Mouse (Mus musculus): ENCODE results near the gene Vpreb3. TPM values are rescaled to one million over a fixed set of nuclear protein-coding genes. Genes with fewer than 3 reads are reported as not detected.
"Not testable (repeated sequence)": the region's sequence is repeated elsewhere in the genome, so short reads cannot be mapped to it uniquely, and the experiment has no call there.

Vpreb3 gene
- total and polyA plus RNA-seq, 3 experiments = not detected

DNA sequence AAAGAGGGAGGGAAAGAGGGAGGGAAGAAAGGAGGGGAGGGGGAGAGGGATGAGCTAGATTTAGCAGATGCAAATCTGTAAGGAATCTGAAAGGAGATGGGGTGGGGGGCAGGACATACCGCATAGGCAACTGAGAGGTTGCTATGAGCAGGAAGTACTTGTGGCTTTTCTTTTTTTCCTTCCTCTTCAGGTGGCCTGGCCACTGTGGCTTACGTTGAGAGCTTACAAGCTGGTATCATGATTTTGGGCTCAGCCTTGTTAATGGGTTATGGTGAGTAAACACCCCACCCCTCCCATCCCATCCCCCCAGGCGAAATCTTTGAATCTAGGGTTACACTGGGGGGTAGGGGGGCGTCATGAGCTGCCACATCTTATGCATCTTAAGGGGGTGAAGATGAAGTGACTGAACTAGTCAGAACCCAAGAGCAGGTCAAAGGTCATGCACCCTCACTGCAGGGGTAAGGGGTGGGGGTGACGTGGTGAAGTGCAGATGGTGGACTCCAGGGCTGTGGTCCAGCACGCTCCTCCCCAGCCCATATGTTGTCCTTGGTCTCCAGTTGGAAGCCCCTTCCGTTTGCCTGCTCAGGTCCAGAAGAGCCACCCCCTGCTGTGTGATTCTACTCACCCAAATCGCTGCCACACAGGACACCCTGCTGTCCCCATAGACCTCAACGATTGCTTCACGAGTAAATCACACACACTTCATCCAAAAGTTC, 35.4 kb downstream of the Vpreb3 start:
- Histone ChIP-seq H3K27me3 (ENCODE audit: insufficient read depth, low read length) (no peaks in the 10 kb centered on the region), H3K36me3 (replicated peaks) (no peaks in the 10 kb centered on the region), H3K4me1 (ENCODE audit: insufficient read depth, low read depth, low read length) (no peaks in the 10 kb centered on the region), H3K4me3 (ENCODE audit: low read depth, low read length) (no peak overlapping the region), H3K9me3 (replicated peaks) (no peaks in the 10 kb centered on the region)
- no peak for ATAC-seq (ENCODE audit: extremely low read depth, insufficient number of reproducible peaks, low FRiP score, poor library complexity, severe bottlenecking)
- no peak for DNase-seq (ENCODE audit: low spot score)
- TF ChIP-seq CTCF (IDR thresholded peaks at IDR 0.05; ENCODE audit: low read depth, low read length) (no peak), GATA2 (IDR thresholded peaks at IDR 0.05; ENCODE audit: borderline replicate concordance, low read depth, low read length) (no peak), TAL1 (conservative IDR thresholded peaks at IDR 0.05; ENCODE audit: low read depth, low read length) (no peak), GATA1 (IDR thresholded peaks at IDR 0.05; ENCODE audit: borderline replicate concordance, low read length) (no peak), POLR2AphosphoS5 (IDR thresholded peaks at IDR 0.05; ENCODE audit: insufficient replicate concordance, low read depth, low read length) (no peak)

DNA sequence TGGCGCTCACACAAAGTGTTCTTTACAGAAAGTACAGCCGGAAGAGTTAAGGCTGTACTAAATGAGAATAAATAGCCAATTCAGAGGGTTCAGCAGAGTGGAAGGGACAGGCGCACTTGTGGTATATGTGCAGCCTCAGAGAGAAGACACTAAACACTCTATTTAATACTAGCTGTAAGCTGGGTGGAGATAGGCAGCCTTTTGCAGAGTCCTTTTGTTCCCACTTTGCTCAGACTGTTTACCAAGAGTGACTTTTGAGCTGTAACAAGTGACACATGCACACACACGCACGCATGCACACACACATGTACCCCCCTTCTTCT, 35.9 kb downstream of the Vpreb3 start:
- DNase-seq (ENCODE audit: low spot score) (no peak), ATAC-seq (ENCODE audit: extremely low read depth, insufficient number of reproducible peaks, low FRiP score, poor library complexity, severe bottlenecking) (no peak)
- no peak for TF ChIP-seq CTCF (IDR thresholded peaks at IDR 0.05; ENCODE audit: low read depth, low read length)
- no peaks in the 10 kb centered on the region for H3K36me3 ChIP-seq (replicated peaks)
- H3K9me3 ChIP-seq (replicated peaks) = no peaks in the 10 kb centered on the region
- H3K4me1 ChIP-seq (ENCODE audit: insufficient read depth, low read depth, low read length) = no peaks in the 10 kb centered on the region
- H3K27me3 ChIP-seq (ENCODE audit: insufficient read depth, low read length) = no peaks in the 10 kb centered on the region
- no peak overlapping the region for H3K4me3 ChIP-seq (ENCODE audit: low read depth, low read length)

DNA sequence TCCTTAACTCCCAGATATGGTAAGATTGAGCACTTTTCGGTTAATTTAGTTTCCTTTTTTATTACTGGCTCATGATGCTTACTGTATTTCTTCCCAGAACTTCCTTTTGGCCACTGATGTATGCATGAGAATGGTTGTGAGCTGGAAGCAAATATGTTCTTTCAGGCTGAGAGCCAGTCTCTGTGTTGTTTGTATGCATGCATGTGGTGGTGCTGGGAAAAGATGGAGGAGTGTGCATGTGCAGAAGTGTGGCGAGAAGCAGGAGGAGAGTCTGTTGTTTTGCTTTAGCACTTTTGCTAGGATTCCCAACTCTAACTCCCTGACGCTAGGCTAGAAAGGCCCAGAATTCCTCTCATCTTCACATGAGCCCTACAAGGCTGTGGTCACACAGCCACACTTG, 36.6 kb downstream of the Vpreb3 start:
- no peaks in the 10 kb centered on the region for H3K36me3 ChIP-seq (replicated peaks)
- TF ChIP-seq CTCF (IDR thresholded peaks at IDR 0.05; ENCODE audit: low read depth, low read length) = no peak
- no peak for TF ChIP-seq TAL1 (conservative IDR thresholded peaks at IDR 0.05; ENCODE audit: low read depth, low read length)
- TF ChIP-seq POLR2AphosphoS5 (IDR thresholded peaks at IDR 0.05; ENCODE audit: insufficient replicate concordance, low read depth, low read length) = no peak
- no peak for TF ChIP-seq GATA2 (IDR thresholded peaks at IDR 0.05; ENCODE audit: borderline replicate concordance, low read depth, low read length)
- no peak for TF ChIP-seq GATA1 (IDR thresholded peaks at IDR 0.05; ENCODE audit: borderline replicate concordance, low read length)
- ATAC-seq (ENCODE audit: extremely low read depth, insufficient number of reproducible peaks, low FRiP score, poor library complexity, severe bottlenecking) (no peak), DNase-seq (ENCODE audit: low spot score) (no peak)
- H3K27me3 ChIP-seq (ENCODE audit: insufficient read depth, low read length) = no peaks in the 10 kb centered on the region
- no peaks in the 10 kb centered on the region for H3K9me3 ChIP-seq (replicated peaks)
- H3K4me3 ChIP-seq (ENCODE audit: low read depth, low read length) = no peak overlapping the region
- H3K4me1 ChIP-seq (ENCODE audit: insufficient read depth, low read depth, low read length) = no peaks in the 10 kb centered on the region

DNA sequence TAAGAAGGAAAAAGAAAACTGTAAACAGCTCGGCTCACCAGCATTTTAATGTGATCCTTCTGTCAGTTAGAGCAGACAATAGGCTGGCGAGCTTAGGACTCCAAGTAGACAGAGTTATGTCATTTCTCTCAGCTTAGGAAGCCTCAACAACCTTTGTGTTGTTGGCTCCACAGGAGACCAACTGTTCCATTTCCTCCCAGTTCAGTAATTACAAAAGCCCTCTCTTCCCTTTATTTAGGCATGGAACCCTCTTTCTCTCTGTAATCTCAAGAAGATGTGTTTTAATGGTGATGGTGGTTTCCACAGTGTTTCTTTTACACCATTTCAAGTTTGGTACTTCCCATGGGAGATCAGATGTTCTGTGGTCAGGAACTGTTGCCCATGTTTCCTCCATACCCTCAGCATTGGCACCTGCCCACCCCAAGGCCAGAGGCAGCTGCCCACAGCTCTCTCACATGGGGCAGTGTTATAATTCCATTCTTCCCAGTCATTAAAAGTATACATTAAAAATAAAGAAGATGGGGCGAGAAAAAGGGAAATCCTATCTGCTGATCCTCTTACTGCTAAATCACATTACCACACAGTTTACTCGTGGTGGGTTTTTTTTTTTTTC, 47.7 kb downstream of the Vpreb3 start:
- no peak for ATAC-seq (ENCODE audit: extremely low read depth, insufficient number of reproducible peaks, low FRiP score, poor library complexity, severe bottlenecking)
- Histone ChIP-seq H3K4me1 (ENCODE audit: insufficient read depth, low read depth, low read length) (no peaks in the 10 kb centered on the region), H3K4me3 (ENCODE audit: low read depth, low read length) (no peak overlapping the region), H3K36me3 (replicated peaks) (no peaks in the 10 kb centered on the region), H3K27me3 (ENCODE audit: insufficient read depth, low read length) (peaks cover 31% of the 10 kb centered on the region), H3K9me3 (replicated peaks) (no peaks in the 10 kb centered on the region)
- no peak for DNase-seq (ENCODE audit: low spot score)
- TF ChIP-seq GATA1 (IDR thresholded peaks at IDR 0.05; ENCODE audit: borderline replicate concordance, low read length) (no peak), CTCF (IDR thresholded peaks at IDR 0.05; ENCODE audit: low read depth, low read length) (no peak), GATA2 (IDR thresholded peaks at IDR 0.05; ENCODE audit: borderline replicate concordance, low read depth, low read length) (no peak), TAL1 (conservative IDR thresholded peaks at IDR 0.05; ENCODE audit: low read depth, low read length) (no peak), POLR2AphosphoS5 (IDR thresholded peaks at IDR 0.05; ENCODE audit: insufficient replicate concordance, low read depth, low read length) (no peak)

DNA sequence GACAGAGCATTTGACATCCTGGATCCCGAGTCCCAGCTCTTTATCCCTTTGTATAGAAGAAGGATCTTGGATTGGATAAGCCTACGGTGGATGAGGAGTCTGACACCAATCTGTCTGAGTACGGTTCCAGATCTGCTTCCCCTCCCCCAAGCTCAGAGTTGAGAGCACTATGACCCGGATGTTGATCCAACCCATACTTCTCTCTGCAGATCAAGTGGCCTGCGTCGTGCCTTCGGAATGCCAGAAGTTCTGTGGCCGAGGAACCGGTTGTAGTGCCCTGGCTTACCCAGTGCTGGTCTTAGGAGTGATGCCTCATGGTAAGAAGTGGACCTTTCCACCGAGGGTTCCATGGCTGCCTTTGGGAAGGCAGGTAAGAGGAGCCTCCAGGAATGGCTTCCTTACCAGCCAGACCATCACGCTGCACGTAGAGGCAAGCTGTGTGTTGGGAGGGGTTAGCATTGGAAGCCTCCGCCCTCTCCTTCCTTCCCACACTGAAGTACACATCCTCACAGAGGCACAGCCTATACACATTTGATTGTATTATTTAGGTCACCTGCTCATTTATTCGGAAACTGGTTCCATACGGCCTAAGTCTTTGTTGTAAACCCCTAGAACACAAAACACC, 50.9 kb downstream of the Vpreb3 start:
- no peaks in the 10 kb centered on the region for H3K36me3 ChIP-seq (replicated peaks)
- DNase-seq (ENCODE audit: low spot score) = no peak
- ATAC-seq (ENCODE audit: extremely low read depth, insufficient number of reproducible peaks, low FRiP score, poor library complexity, severe bottlenecking) = no peak
- H3K4me1 ChIP-seq (ENCODE audit: insufficient read depth, low read depth, low read length) = no peaks in the 10 kb centered on the region
- TF ChIP-seq CTCF (IDR thresholded peaks at IDR 0.05; ENCODE audit: low read depth, low read length) (no peak), TAL1 (conservative IDR thresholded peaks at IDR 0.05; ENCODE audit: low read depth, low read length) (no peak), GATA2 (IDR thresholded peaks at IDR 0.05; ENCODE audit: borderline replicate concordance, low read depth, low read length) (no peak), GATA1 (IDR thresholded peaks at IDR 0.05; ENCODE audit: borderline replicate concordance, low read length) (no peak), POLR2AphosphoS5 (IDR thresholded peaks at IDR 0.05; ENCODE audit: insufficient replicate concordance, low read depth, low read length) (no peak)
- peaks cover 30% of the 10 kb centered on the region for H3K27me3 ChIP-seq (ENCODE audit: insufficient read depth, low read length)
- no peaks in the 10 kb centered on the region for H3K9me3 ChIP-seq (replicated peaks)
- H3K4me3 ChIP-seq (ENCODE audit: low read depth, low read length) = no peak overlapping the region

DNA sequence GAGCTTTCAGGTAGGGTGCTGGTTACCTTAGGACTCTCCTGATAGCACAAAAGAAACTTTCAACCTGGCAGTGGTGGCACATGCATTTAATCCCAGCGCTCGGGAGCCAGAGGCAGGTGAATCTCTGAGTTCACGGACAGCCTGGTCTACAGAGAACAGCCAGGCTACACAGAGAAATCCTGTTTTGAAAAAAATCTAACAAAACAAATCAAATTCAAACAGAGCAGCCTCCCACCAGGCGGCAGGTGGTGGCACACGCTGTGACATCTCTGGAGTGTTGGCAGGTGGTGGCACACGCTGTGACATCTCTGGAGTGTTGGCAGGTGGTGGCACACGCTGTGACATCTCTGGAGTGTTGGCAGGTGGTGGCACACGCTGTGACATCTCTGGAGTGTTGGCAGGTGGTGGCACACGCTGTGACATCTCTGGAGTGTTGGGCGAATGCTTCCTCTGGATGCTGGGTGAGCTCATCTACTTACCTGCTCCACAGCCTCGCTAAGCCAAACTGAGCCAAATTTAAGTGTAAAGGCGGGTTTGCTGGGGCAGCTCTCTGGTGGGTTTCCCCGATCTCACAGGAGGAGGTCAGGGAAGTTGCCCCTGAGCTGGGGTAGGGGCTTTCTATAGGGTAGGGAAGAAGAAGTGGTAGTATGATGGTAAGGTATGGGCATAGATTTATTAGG, 51.8 kb downstream of the Vpreb3 start:
- not testable (repeated sequence) for DNase-seq (ENCODE audit: low spot score); H3K9me3 ChIP-seq (replicated peaks); H3K4me1 ChIP-seq (ENCODE audit: insufficient read depth, low read depth, low read length); H3K36me3 ChIP-seq (replicated peaks); H3K4me3 ChIP-seq (ENCODE audit: low read depth, low read length); ATAC-seq (ENCODE audit: extremely low read depth, insufficient number of reproducible peaks, low FRiP score, poor library complexity, severe bottlenecking)
- peaks cover 33% of the 10 kb centered on the region for H3K27me3 ChIP-seq (ENCODE audit: insufficient read depth, low read length)
